Mouse (Mus musculus) lung, postnatal 0 days (tissue): ENCODE measurements around the gene Tpgs1. TPM values are rescaled to one million over a fixed set of nuclear protein-coding genes. Genes with fewer than 3 reads are reported as not detected.
A peak's percentile ranks its signal among the peaks of the same experiment; 100 is the strongest.

Source experiments
- ATAC-seq: fragments of 200-750 bp; cut with Nextera tagmentation; 2 replicates; pipeline ENCODE4 v1.8.0; 2017; ENCODE audit warnings: moderate library complexity
- DNase-seq: peaks from one replicate; pipeline ENCODE4 v3.0.0-alpha.2; 2016; ENCODE audit warnings: low spot score
- H3K27ac ChIP-seq: fragments of 300-500 bp; sonication (generic); 2 replicates; pipeline ENCODE4 v1.5.1; 2014; ENCODE audit warnings: antibody characterized with exemption, mild to moderate bottlenecking, low read length, mixed read lengths
- H3K27me3 ChIP-seq: fragments of 300-500 bp; sonication (generic); replicated peaks from 2 replicates; pipeline ENCODE4 v1.6.1; 2014; ENCODE audit warnings: low read length, mixed read lengths; ENCODE audit not compliant: insufficient read depth
- H3K36me3 ChIP-seq: fragments of 300-500 bp; sonication (generic); 2 replicates; pipeline ENCODE4 v1.6.1; 2014; ENCODE audit warnings: low read length, mixed read lengths; ENCODE audit not compliant: insufficient read depth
- H3K4me1 ChIP-seq: fragments of 300-500 bp; sonication (generic); 2 replicates; pipeline ENCODE4 v1.6.1; 2014; ENCODE audit warnings: antibody characterized with exemption, low read depth, low read length, mixed read lengths; ENCODE audit not compliant: insufficient read depth
- H3K4me2 ChIP-seq: fragments of 300-500 bp; sonication (generic); replicated peaks from 2 replicates; pipeline ENCODE4 v1.6.1; 2014; ENCODE audit warnings: low read depth, mild to moderate bottlenecking, low read length, moderate library complexity, mixed read lengths
- H3K4me3 ChIP-seq: fragments of 300-500 bp; sonication (generic); 2 replicates; pipeline ENCODE4 v1.5.1; 2014; ENCODE audit warnings: low read depth, low read length
- H3K9ac ChIP-seq: fragments of 300-500 bp; sonication (generic); replicated peaks from 2 replicates; pipeline ENCODE4 v1.6.1; 2014; ENCODE audit warnings: low read depth, mild to moderate bottlenecking
- H3K9me3 ChIP-seq: fragments of 300-500 bp; sonication (generic); 2 replicates; pipeline ENCODE4 v1.6.1; 2016; ENCODE audit warnings: low read length, mixed read lengths
- CTCF ChIP-seq: IDR thresholded peaks from 2 replicates; pipeline ENCODE4 v1.5.1; 2016; ENCODE audit warnings: antibody characterized with exemption, mild to moderate bottlenecking
- EP300 ChIP-seq: IDR thresholded peaks from 2 replicates; pipeline ENCODE4 v1.6.1; 2016; ENCODE audit warnings: antibody characterized with exemption, mild to moderate bottlenecking, control low read depth
- WGBS: fragments of 180-500 bp; shearing (Covaris S2); extraction: QIAGEN DNeasy Blood & Tissue Kit; methylation state at CpG from one replicate; pipeline ENCODE4 v1.1.7; 2014; 5-methylcytosine and 5-hydroxymethylcytosine counted together
- polyA plus RNA-seq: library from polyadenylated mRNA; unstranded; fragments of >200 nt; fragmentation: Nextera tagmentation; extraction: Ambion mirVana; gene quantifications from 2 replicates; pipeline ENCODE4 v1.2.1, GENCODE M21; 2015

The Tpgs1 gene
- polyA plus RNA-seq, 1 experiment from 2014 or later = 71.2 TPM

GRCm38 (mm10) chr10:79681591-79682245 is 12.5 kb downstream of the Tpgs1 start, which contains the start of gene Cdc34:
TSS of gene Cdc34 (plus strand) at chr10:79682195.
- Histone ChIP-seq H3K27me3 (no peaks in the 10 kb centered on the region), H3K9me3 (no peaks in the 10 kb centered on the region), H3K4me3 (peak within 1 kb of the TSS; percentile 79), H3K36me3 (peaks cover 20% of the 10 kb centered on the region; the same call in 1 of the 2 replicates), H3K27ac (peak within 1 kb of the TSS; percentile 81), H3K9ac (peak within 1 kb of the TSS; percentile 83), H3K4me1 (peaks cover 14% of the 10 kb centered on the region; the same call in 1 of the 2 replicates), H3K4me2 (peak within 1 kb of the TSS; percentile 92)
- TF ChIP-seq CTCF = peak; percentile 58
- no peak for TF ChIP-seq EP300
- under 1% methylated on average over 51 of the region's 84 CpGs for WGBS
- ATAC-seq (peak; percentile 96), DNase-seq (peak; percentile 99)

DNA sequence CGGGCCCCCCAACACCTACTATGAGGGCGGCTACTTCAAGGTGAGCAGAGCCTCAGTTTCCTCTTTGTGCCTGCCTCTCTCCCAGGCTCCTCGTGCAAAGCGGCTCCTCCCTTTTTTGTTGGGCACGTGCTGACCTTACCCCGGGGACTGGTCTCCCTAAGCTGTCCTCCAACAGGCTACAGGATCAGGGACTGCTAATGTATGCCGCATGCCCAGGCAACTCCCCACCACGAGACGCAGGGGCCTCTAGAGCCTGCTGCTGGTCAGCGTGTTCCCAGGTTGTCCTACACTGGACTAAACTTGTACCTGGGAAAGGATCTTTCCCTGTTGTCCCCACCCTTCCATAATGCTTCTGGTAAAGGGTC is 13.4 kb downstream of the Tpgs1 start:
- WGBS = 0% methylated on average over 8 of the region's 10 CpGs
- Histone ChIP-seq H3K27me3 (no peaks in the 10 kb centered on the region), H3K4me1 (peaks cover 14% of the 10 kb centered on the region; the same call in 1 of the 2 replicates), H3K9ac (peak overlapping the region; percentile 83), H3K4me3 (peak overlapping the region; percentile 79), H3K27ac (peak overlapping the region; percentile 81), H3K9me3 (no peaks in the 10 kb centered on the region), H3K36me3 (peaks cover 28% of the 10 kb centered on the region), H3K4me2 (peak overlapping the region; percentile 92)
- TF ChIP-seq CTCF = no peak
- no peak for TF ChIP-seq EP300
- ATAC-seq (no peak), DNase-seq (peak; percentile 63)

DNA sequence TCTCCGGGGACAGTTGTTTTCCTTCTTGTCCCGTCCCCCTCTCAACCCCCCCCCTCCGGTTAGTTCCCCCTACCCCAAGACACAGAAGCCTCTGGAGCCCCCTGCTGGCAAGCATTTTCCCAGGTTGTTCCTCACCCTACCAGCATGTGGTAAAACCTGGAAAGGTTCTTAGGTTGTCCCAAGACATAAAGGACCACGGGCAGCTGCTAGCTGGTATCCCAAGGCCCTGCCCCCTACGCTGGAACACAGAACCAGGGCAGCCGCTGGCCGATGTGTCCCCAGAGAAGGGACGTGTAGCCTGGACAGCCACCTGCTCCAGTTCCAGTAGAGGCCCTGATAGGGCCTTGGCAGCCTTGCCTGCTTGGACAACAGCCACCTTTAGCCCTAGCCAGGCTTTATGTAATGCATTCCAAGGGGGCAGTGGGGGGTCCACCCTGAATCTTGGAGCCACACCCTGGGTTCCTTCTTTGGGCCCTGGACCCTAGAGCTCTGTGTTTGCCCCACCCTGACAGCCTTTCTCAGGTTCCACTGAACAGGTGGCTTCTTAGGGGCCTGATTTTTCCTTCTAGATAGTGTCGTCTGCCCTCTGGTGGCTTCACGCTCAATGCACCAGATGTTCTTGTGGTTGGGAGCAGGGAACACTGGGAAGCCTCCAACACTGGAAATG is 13.9 kb downstream of the Tpgs1 start:
- Histone ChIP-seq H3K4me1 (peaks cover 14% of the 10 kb centered on the region; the same call in 1 of the 2 replicates), H3K4me3 (peak overlapping the region; percentile 79), H3K27me3 (no peaks in the 10 kb centered on the region), H3K4me2 (peak overlapping the region; percentile 92), H3K9ac (peak overlapping the region; percentile 83), H3K9me3 (no peaks in the 10 kb centered on the region), H3K27ac (peak overlapping the region; percentile 81), H3K36me3 (peaks cover 30% of the 10 kb centered on the region)
- DNase-seq = peak; percentile 69
- ATAC-seq = no peak
- WGBS = 2% methylated on average over 10 of the region's 10 CpGs
- TF ChIP-seq EP300 = no peak
- TF ChIP-seq CTCF = peak; percentile 66

GRCm38 (mm10) chr10:79683726-79684640 is 14.8 kb downstream of the Tpgs1 start:
- H3K36me3 ChIP-seq = peaks cover 35% of the 10 kb centered on the region
- H3K4me2 ChIP-seq = peak overlapping the region; percentile 92
- peaks cover 14% of the 10 kb centered on the region; the same call in 1 of the 2 replicates for H3K4me1 ChIP-seq
- no peaks in the 10 kb centered on the region for H3K9me3 ChIP-seq
- ATAC-seq (no peak), DNase-seq (no peak)
- peak overlapping the region; percentile 16; the same call in 1 of the 2 replicates for H3K9ac ChIP-seq
- 0 out of 2 replicates have a peak overlapping the region, but pooled peaks have one; percentile 81 for H3K27ac ChIP-seq
- no peak overlapping the region for H3K4me3 ChIP-seq
- 66% methylated on average over 6 of the region's 6 CpGs for WGBS
- no peaks in the 10 kb centered on the region for H3K27me3 ChIP-seq
- no peak for TF ChIP-seq CTCF
- TF ChIP-seq EP300 = no peak

- Histone ChIP-seq H3K27ac (no peak overlapping the region), H3K36me3 (peaks cover 35% of the 10 kb centered on the region), H3K27me3 (no peaks in the 10 kb centered on the region), H3K9ac (no peak overlapping the region), H3K9me3 (no peaks in the 10 kb centered on the region), H3K4me3 (no peak overlapping the region), H3K4me1 (peaks cover 14% of the 10 kb centered on the region; the same call in 1 of the 2 replicates), H3K4me2 (no peak overlapping the region)
- WGBS = 94% methylated on average over 25 of the region's 25 CpGs
- DNase-seq (no peak), ATAC-seq (no peak)
- TF ChIP-seq CTCF (no peak), EP300 (no peak)
Measured at GRCm38 (mm10) chr10:79684770-79685600, 15.8 kb downstream of the Tpgs1 start.
